ENCODE assay signal across 21 mouse cellular contexts in the genomic region with DNA sequence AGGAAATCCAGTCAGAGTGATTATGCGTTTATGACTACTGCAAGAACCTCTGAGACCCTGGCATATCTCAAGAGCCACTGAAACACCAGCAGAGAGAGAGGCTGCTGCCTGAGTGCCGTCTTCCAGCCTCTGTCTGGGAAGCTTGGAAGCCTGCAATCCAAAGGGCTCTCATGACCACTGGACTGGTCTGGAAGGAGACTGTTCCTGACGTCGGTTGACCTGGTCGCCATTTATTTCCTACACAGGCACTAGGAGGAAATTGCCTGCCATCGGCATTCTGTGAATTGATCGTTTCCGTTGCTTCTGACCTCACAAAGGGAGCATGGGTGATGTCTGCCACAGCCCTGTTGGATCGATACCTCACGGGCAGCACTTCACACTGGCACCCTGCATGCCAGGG. TPM values are rescaled to one million over a fixed set of nuclear protein-coding genes. Genes with fewer than 3 reads are reported as not detected.
DNase-seq lines count a peak whose midpoint lies in the region; ATAC-seq and TF ChIP-seq lines count a peak whose summit lies in the region.
"Had no signal": no experiment of that assay in that cellular context is flagged by ENCODE, and none has a peak within 500 bp of the region (broad histone marks: within the 10 kb centered on the region; RNA-seq: fewer than 3 reads in every experiment).

No protein-coding gene starts in this region.

- no peak overlapping the region for H3K9ac ChIP-seq in liver, postnatal 0 days (replicated peaks)
- H3K9ac ChIP-seq in liver, embryonic 12.5 days = no peak overlapping the region
- H3K9ac ChIP-seq: embryonic facial prominence, embryonic 15.5 days; hindbrain, embryonic 14.5 days; intestine, embryonic 15.5 days had no signal

- no peak for TF ChIP-seq POLR2A in cerebellum, adult 2 months (IDR thresholded peaks at IDR 0.05; ENCODE audit: borderline replicate concordance, insufficient read depth, low read length)

- no peak for ATAC-seq in liver, postnatal 0 days
- ATAC-seq in liver, embryonic 12.5 days = no peak
- ATAC-seq in megakaryocyte, adult 5-6 weeks (ENCODE audit: poor library complexity, severe bottlenecking) = no peak
- ATAC-seq: forebrain, embryonic 14.5 days; intestine, embryonic 15.5 days had no signal

- peak overlapping the region; percentile 50; the same call in 1 of the 2 replicates for H3K27ac ChIP-seq in cerebellum, adult 2 months (ENCODE audit: insufficient read depth, low read length)
- peak overlapping the region; percentile 39; the same call in 1 of the 2 replicates for H3K27ac ChIP-seq in heart, embryonic 10.5 days
- 0 out of 2 replicates have a peak overlapping the region, but pooled peaks have one; percentile 44 for H3K27ac ChIP-seq in liver, postnatal 0 days (ENCODE audit: low read depth)
- no peak overlapping the region for H3K27ac ChIP-seq in liver, embryonic 12.5 days
- H3K27ac ChIP-seq: embryonic facial prominence, embryonic 15.5 days; forebrain, embryonic 10.5 days; gastrocnemius, adult 2 months; hindbrain, embryonic 10.5 days; hindbrain, embryonic 14.5 days; intestine, embryonic 15.5 days had no signal

- no peak overlapping the region for H3K4me2 ChIP-seq in liver, postnatal 0 days (ENCODE audit: low read depth, low read length)
- H3K4me2 ChIP-seq in liver, embryonic 12.5 days = no peak overlapping the region
- H3K4me2 ChIP-seq: embryonic facial prominence, embryonic 15.5 days; heart, embryonic 11.5 days; hindbrain, embryonic 14.5 days; intestine, embryonic 15.5 days had no signal

- H3K4me3 ChIP-seq in cerebellum, adult 2 months (replicated peaks; ENCODE audit: insufficient read depth, low read depth, low read length) = no peak overlapping the region
- no peak overlapping the region for H3K4me3 ChIP-seq in heart, embryonic 10.5 days
- H3K4me3 ChIP-seq in liver, postnatal 0 days (ENCODE audit: low read depth, low read length) = no peak overlapping the region
- H3K4me3 ChIP-seq in liver, embryonic 12.5 days = no peak overlapping the region
- peak overlapping the region; percentile 85 for H3K4me3 ChIP-seq in megakaryocyte, embryonic 14.5 days (replicated peaks)
- H3K4me3 ChIP-seq: embryonic facial prominence, embryonic 15.5 days; erythroblast, embryonic 14.5 days; forebrain, embryonic 10.5 days; gastrocnemius, adult 2 months; hindbrain, embryonic 10.5 days; intestine, embryonic 15.5 days had no signal

- no peaks in the 10 kb centered on the region for H3K9me3 ChIP-seq in heart, embryonic 10.5 days
- no peaks in the 10 kb centered on the region for H3K9me3 ChIP-seq in liver, postnatal 0 days (ENCODE audit: low read length)
- H3K9me3 ChIP-seq in liver, embryonic 12.5 days (replicated peaks) = no peaks in the 10 kb centered on the region
- no peaks in the 10 kb centered on the region for H3K9me3 ChIP-seq in megakaryocyte, embryonic 14.5 days
- H3K9me3 ChIP-seq: embryonic facial prominence, embryonic 15.5 days; forebrain, embryonic 10.5 days; hindbrain, embryonic 10.5 days; intestine, embryonic 15.5 days had no signal

- no peak for TF ChIP-seq CTCF in cerebellum, adult 2 months (IDR thresholded peaks at IDR 0.05; ENCODE audit: borderline replicate concordance, insufficient read depth, low read depth, low read length)
- TF ChIP-seq CTCF in liver, postnatal 0 days (IDR thresholded peaks at IDR 0.05; ENCODE audit: low read depth) = no peak

- WGBS in cerebellum, adult 2 months = 80% methylated on average over 10 of the region's 10 CpGs
- WGBS in heart, embryonic 10.5 days = 72% methylated on average over 10 of the region's 10 CpGs
- WGBS in liver, postnatal 0 days (ENCODE audit: insufficient replicate concordance) = 80% methylated on average over 10 of the region's 10 CpGs
- 71% methylated on average over 10 of the region's 10 CpGs for WGBS in liver, embryonic 12.5 days (ENCODE audit: insufficient replicate concordance)

- H3K27me3 ChIP-seq in cerebellum, adult 2 months (ENCODE audit: control insufficient read depth, insufficient read depth, low read length) = no peaks in the 10 kb centered on the region
- no peaks in the 10 kb centered on the region; the same call in 1 of the 2 replicates for H3K27me3 ChIP-seq in heart, embryonic 10.5 days (ENCODE audit: insufficient read depth, poor library complexity, severe bottlenecking)
- no peaks in the 10 kb centered on the region for H3K27me3 ChIP-seq in liver, postnatal 0 days (ENCODE audit: insufficient read depth, low read length)
- H3K27me3 ChIP-seq in liver, embryonic 12.5 days (replicated peaks) = no peaks in the 10 kb centered on the region
- H3K27me3 ChIP-seq in megakaryocyte, embryonic 14.5 days (replicated peaks) = no peaks in the 10 kb centered on the region
- H3K27me3 ChIP-seq: embryonic facial prominence, embryonic 15.5 days; intestine, embryonic 15.5 days had no signal

- H3K4me1 ChIP-seq in cerebellum, adult 2 months (ENCODE audit: control insufficient read depth, insufficient read depth, low read length) = peaks cover 56% of the 10 kb centered on the region
- H3K4me1 ChIP-seq in heart, embryonic 10.5 days = peaks cover 66% of the 10 kb centered on the region
- H3K4me1 ChIP-seq in liver, postnatal 0 days (ENCODE audit: insufficient read depth) = peaks cover 34% of the 10 kb centered on the region
- peaks cover 29% of the 10 kb centered on the region for H3K4me1 ChIP-seq in liver, embryonic 12.5 days
- peaks cover 95% of the 10 kb centered on the region for H3K4me1 ChIP-seq in megakaryocyte, embryonic 14.5 days

- DNase-seq in cerebellum, adult 2 months = no peak
- no peak for DNase-seq in cerebellum, adult 11 months
- no peak for DNase-seq in heart, embryonic 10.5 days (ENCODE audit: low spot score)
- no peak for DNase-seq in heart, postnatal 10 days
- DNase-seq in liver, postnatal 0 days = no peak
- DNase-seq: cerebellum, postnatal 14 days; embryo, embryonic 11 days; gastrocnemius, adult 2 months; gastrocnemius, postnatal 25 days; heart, postnatal 14 days had no signal

- TF ChIP-seq EP300 in liver, postnatal 0 days (IDR thresholded peaks at IDR 0.05; ENCODE audit: low read depth) = no peak

- H3K36me3 ChIP-seq in heart, embryonic 10.5 days = no peaks in the 10 kb centered on the region
- H3K36me3 ChIP-seq in liver, postnatal 0 days (replicated peaks; ENCODE audit: insufficient read depth, low read length) = no peaks in the 10 kb centered on the region
- no peaks in the 10 kb centered on the region for H3K36me3 ChIP-seq in liver, embryonic 12.5 days
- H3K36me3 ChIP-seq in megakaryocyte, embryonic 14.5 days (replicated peaks; ENCODE audit: low read length) = peaks cover 88% of the 10 kb centered on the region
- H3K36me3 ChIP-seq: embryonic facial prominence, embryonic 15.5 days; forebrain, embryonic 10.5 days; hindbrain, embryonic 10.5 days; intestine, embryonic 15.5 days had no signal

- intact Hi-C loops in heart, postnatal 10 days (cut with DNase I) = no loop called here

RNA-seq across cellular contexts. Expression of gene Cerk, which starts 9.8 kb away (rescaled TPM):
- 152 and 159 TPM in 2 replicates for polyA plus RNA-seq in cerebellum, adult 2 months (2012; rRNA removed)
- polyA plus RNA-seq in heart, embryonic 10.5 days (2016; fragmentation: Nextera tagmentation; extraction: Ambion mirVana) = 8.3 and 10.3 TPM in 2 replicates
- 10 to 100 TPM; 40.4 to 45.9 TPM for total RNA-seq in heart, postnatal 10 days (2021)
- 5.5 and 6.1 TPM in 2 replicates for polyA plus RNA-seq in liver, postnatal 0 days (2015; fragmentation: Nextera tagmentation; extraction: Ambion mirVana)
- 5.7 and 5.9 TPM in 2 replicates for polyA plus RNA-seq in liver, embryonic 12.5 days (2016; fragmentation: Nextera tagmentation; extraction: Ambion mirVana)
- 52.5 and 70.1 TPM in 2 replicates for polyA plus RNA-seq in megakaryocyte, embryonic 14.5 days (2012; ENCODE audit: insufficient read depth, low replicate concordance)
- total RNA-seq in megakaryocyte, adult 5-6 weeks (2015) = 22.7 and 24.4 TPM in 2 replicates
- total RNA-seq in megakaryocyte, adult 5-6 weeks (2017) = 35.4 and 41.2 TPM in 2 replicates

RNA-seq across cellular contexts. Expression of gene Tbc1d22a, which starts 38.1 kb away (rescaled TPM):
- polyA plus RNA-seq in cerebellum, adult 2 months (2012; rRNA removed) = 23.0 and 23.3 TPM in 2 replicates
- 9.5 and 11.6 TPM in 2 replicates for polyA plus RNA-seq in heart, embryonic 10.5 days (2016; fragmentation: Nextera tagmentation; extraction: Ambion mirVana)
- total RNA-seq in heart, postnatal 10 days (2021) = 10 to 100 TPM; 19.0 to 23.1 TPM
- 6.0 and 6.4 TPM in 2 replicates for polyA plus RNA-seq in liver, postnatal 0 days (2015; fragmentation: Nextera tagmentation; extraction: Ambion mirVana)
- 8.8 and 9.2 TPM in 2 replicates for polyA plus RNA-seq in liver, embryonic 12.5 days (2016; fragmentation: Nextera tagmentation; extraction: Ambion mirVana)
- 14.3 and 16.7 TPM in 2 replicates for polyA plus RNA-seq in megakaryocyte, embryonic 14.5 days (2012; ENCODE audit: insufficient read depth, low replicate concordance)
- 12.9 and 13.3 TPM in 2 replicates for total RNA-seq in megakaryocyte, adult 5-6 weeks (2015)
- total RNA-seq in megakaryocyte, adult 5-6 weeks (2017) = 19.0 and 24.1 TPM in 2 replicates
